Mouse (Mus musculus): Measurements from ENCODE around the gene Lrrn4cl. TPM values are rescaled to one million over a fixed set of nuclear protein-coding genes. Genes with fewer than 3 reads are reported as not detected.

Lrrn4cl gene
- polyA plus RNA-seq, 1 experiment from 2014 or later, result 2.3 TPM

- H3K27me3 ChIP-seq (ENCODE audit: control insufficient read depth, insufficient read depth, low read length), result no peaks in the 10 kb centered on the region
- peak overlapping the region; percentile 66 for H3K9ac ChIP-seq (ENCODE audit: low read length)
- peak overlapping the region; percentile 52 for H3K4me3 ChIP-seq (ENCODE audit: low read depth, low read length)
- peak overlapping the region; percentile 71 for H3K4me2 ChIP-seq (replicated peaks; ENCODE audit: low read depth)
- H3K27ac ChIP-seq (replicated peaks), result peak overlapping the region; percentile 56
- no peaks in the 10 kb centered on the region for H3K9me3 ChIP-seq (ENCODE audit: control insufficient read depth, low read length)
- TF ChIP-seq CTCF (IDR thresholded peaks at IDR 0.05; ENCODE audit: low read depth) (peak; percentile 26), EP300 (optimal IDR thresholded peaks at IDR 0.05) (no peak)
- H3K36me3 ChIP-seq (ENCODE audit: control insufficient read depth, insufficient read depth, low read length), result peaks cover 3% of the 10 kb centered on the region; the same call in 1 of the 2 replicates
- DNase-seq (ENCODE audit: low spot score) (peak; percentile 88), ATAC-seq (ENCODE audit: low FRiP score, low TSS enrichment) (peak; percentile 78)
- H3K4me1 ChIP-seq (replicated peaks; ENCODE audit: control insufficient read depth, insufficient read depth), result no peaks in the 10 kb centered on the region
- 27% methylated on average over 29 of the region's 29 CpGs for WGBS
Measured at GRCm38 (mm10) chr19:8839908-8840791, 10.4 kb upstream of the Lrrn4cl start.

- H3K27me3 ChIP-seq (ENCODE audit: control insufficient read depth, insufficient read depth, low read length), result no peaks in the 10 kb centered on the region
- TF ChIP-seq EP300 (optimal IDR thresholded peaks at IDR 0.05) (no peak), CTCF (IDR thresholded peaks at IDR 0.05; ENCODE audit: low read depth) (no peak)
- H3K4me1 ChIP-seq (replicated peaks; ENCODE audit: control insufficient read depth, insufficient read depth), result no peaks in the 10 kb centered on the region
- DNase-seq (ENCODE audit: low spot score) (no peak), ATAC-seq (ENCODE audit: low FRiP score, low TSS enrichment) (no peak)
- peak overlapping the region; percentile 71 for H3K4me2 ChIP-seq (replicated peaks; ENCODE audit: low read depth)
- H3K9ac ChIP-seq (ENCODE audit: low read length), result 0 out of 2 replicates have a peak overlapping the region, but pooled peaks have one; percentile 36
- H3K4me3 ChIP-seq (ENCODE audit: low read depth, low read length), result peak overlapping the region; percentile 52
- no peaks in the 10 kb centered on the region for H3K9me3 ChIP-seq (ENCODE audit: control insufficient read depth, low read length)
- 92% methylated on average over 7 of the region's 7 CpGs for WGBS
- no peak overlapping the region for H3K27ac ChIP-seq (replicated peaks)
- H3K36me3 ChIP-seq (ENCODE audit: control insufficient read depth, insufficient read depth, low read length), result peaks cover 4% of the 10 kb centered on the region; the same call in 1 of the 2 replicates
Measured at GRCm38 (mm10) chr19:8841012-8841411, 9.6 kb upstream of the Lrrn4cl start.

GRCm38 (mm10) chr19:8842961-8843360 is 7.6 kb upstream of the Lrrn4cl start:
- H3K4me1 ChIP-seq (replicated peaks; ENCODE audit: control insufficient read depth, insufficient read depth), result no peaks in the 10 kb centered on the region
- no peaks in the 10 kb centered on the region for H3K27me3 ChIP-seq (ENCODE audit: control insufficient read depth, insufficient read depth, low read length)
- WGBS, result 80% methylated on average over 6 of the region's 6 CpGs
- no peak overlapping the region for H3K4me2 ChIP-seq (replicated peaks; ENCODE audit: low read depth)
- H3K27ac ChIP-seq (replicated peaks), result no peak overlapping the region
- ATAC-seq (ENCODE audit: low FRiP score, low TSS enrichment), result no peak
- DNase-seq (ENCODE audit: low spot score), result no peak
- H3K9ac ChIP-seq (ENCODE audit: low read length), result no peak overlapping the region
- H3K36me3 ChIP-seq (ENCODE audit: control insufficient read depth, insufficient read depth, low read length), result peaks cover 16% of the 10 kb centered on the region
- H3K9me3 ChIP-seq (ENCODE audit: control insufficient read depth, low read length), result no peaks in the 10 kb centered on the region
- no peak overlapping the region for H3K4me3 ChIP-seq (ENCODE audit: low read depth, low read length)
- TF ChIP-seq EP300 (optimal IDR thresholded peaks at IDR 0.05), result no peak
- no peak for TF ChIP-seq CTCF (IDR thresholded peaks at IDR 0.05; ENCODE audit: low read depth)

GRCm38 (mm10) chr19:8844371-8845129 is 6.0 kb upstream of the Lrrn4cl start:
- 65% methylated on average over 5 of the region's 5 CpGs for WGBS
- Histone ChIP-seq H3K4me2 (replicated peaks; ENCODE audit: low read depth) (no peak overlapping the region), H3K4me1 (replicated peaks; ENCODE audit: control insufficient read depth, insufficient read depth) (no peaks in the 10 kb centered on the region), H3K9me3 (ENCODE audit: control insufficient read depth, low read length) (no peaks in the 10 kb centered on the region), H3K27me3 (ENCODE audit: control insufficient read depth, insufficient read depth, low read length) (no peaks in the 10 kb centered on the region), H3K27ac (replicated peaks) (no peak overlapping the region), H3K36me3 (ENCODE audit: control insufficient read depth, insufficient read depth, low read length) (peaks cover 16% of the 10 kb centered on the region), H3K4me3 (ENCODE audit: low read depth, low read length) (no peak overlapping the region), H3K9ac (ENCODE audit: low read length) (no peak overlapping the region)
- TF ChIP-seq CTCF (IDR thresholded peaks at IDR 0.05; ENCODE audit: low read depth), result peak; percentile 85
- no peak for TF ChIP-seq EP300 (optimal IDR thresholded peaks at IDR 0.05)
- ATAC-seq (ENCODE audit: low FRiP score, low TSS enrichment), result no peak
- peak; percentile 75 for DNase-seq (ENCODE audit: low spot score)

- Histone ChIP-seq H3K4me2 (replicated peaks; ENCODE audit: low read depth) (no peak overlapping the region), H3K27me3 (ENCODE audit: control insufficient read depth, insufficient read depth, low read length) (no peaks in the 10 kb centered on the region), H3K4me1 (replicated peaks; ENCODE audit: control insufficient read depth, insufficient read depth) (no peaks in the 10 kb centered on the region; the same call in 1 of the 2 replicates), H3K9ac (ENCODE audit: low read length) (no peak overlapping the region), H3K36me3 (ENCODE audit: control insufficient read depth, insufficient read depth, low read length) (peaks cover 13% of the 10 kb centered on the region), H3K4me3 (ENCODE audit: low read depth, low read length) (no peak overlapping the region), H3K9me3 (ENCODE audit: control insufficient read depth, low read length) (no peaks in the 10 kb centered on the region), H3K27ac (replicated peaks) (no peak overlapping the region)
- ATAC-seq (ENCODE audit: low FRiP score, low TSS enrichment) (no peak), DNase-seq (ENCODE audit: low spot score) (no peak)
- TF ChIP-seq CTCF (IDR thresholded peaks at IDR 0.05; ENCODE audit: low read depth) (no peak), EP300 (optimal IDR thresholded peaks at IDR 0.05) (no peak)
- 56% methylated on average over 5 of the region's 5 CpGs for WGBS
Measured at GRCm38 (mm10) chr19:8848356-8848755, 2.2 kb upstream of the Lrrn4cl start.
